Mouse (Mus musculus) right cerebral cortex, postnatal 10 days (tissue): ENCODE measurements at regions not wholly inside any gene's neighbourhood (a gene's known extent, or its start where the extent isn't known, plus 50 kb on each side); places are given as distances from the start of the nearest gene placed in this dataset.

Source experiments
- DNase-seq, 2 experiments: peaks; one replicate each; pipeline ENCODE4 v3.0.0; 2021; ENCODE audit warnings: low spot score in 2 of 2

DNA sequence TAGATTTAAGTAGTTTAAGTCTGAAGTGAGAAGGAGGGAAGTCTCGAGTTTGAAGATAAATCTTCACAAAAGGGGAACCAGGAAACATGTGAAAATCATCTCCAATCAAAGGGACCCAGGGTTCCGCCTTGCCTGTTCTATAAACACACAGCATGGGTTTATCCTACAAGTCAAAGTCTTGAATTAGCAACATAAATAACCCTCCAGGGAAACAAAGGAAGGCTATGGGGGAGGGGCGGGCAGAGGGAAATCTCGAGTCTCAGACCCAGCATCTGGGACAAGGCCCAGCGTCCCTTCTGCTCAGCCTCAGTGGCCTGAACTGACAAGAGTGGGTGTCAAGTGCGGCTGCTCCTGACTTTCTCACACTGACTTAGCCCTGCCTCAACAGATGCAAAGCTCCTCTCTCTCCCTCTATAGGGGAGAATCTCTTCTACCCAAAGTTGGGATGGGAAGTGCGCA is 240.3 kb upstream of the Lrig3 start:
- DNase-seq = peak in 1 of 2 experiments; percentile 25

DNA sequence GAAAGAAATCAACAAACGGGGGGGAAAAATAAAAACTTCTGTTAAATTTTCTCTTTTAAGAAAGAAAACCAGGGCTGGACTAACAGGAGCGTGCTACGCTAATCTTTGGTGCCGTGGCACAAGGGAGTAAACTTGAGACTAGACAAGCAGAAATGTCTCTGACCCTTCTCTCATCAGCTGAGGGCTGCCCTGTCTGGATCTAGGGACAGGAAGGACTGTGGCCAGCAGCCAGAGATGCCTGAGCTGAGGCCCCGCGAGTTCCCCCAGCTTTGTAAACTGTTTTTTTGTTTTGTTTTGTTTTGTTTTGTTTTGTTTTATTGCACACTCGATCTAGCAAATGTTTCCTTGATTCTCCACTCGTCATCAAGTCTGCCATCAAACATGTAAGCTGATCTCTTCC is 239.4 kb upstream of the Lrig3 start:
- DNase-seq = no peak

DNA sequence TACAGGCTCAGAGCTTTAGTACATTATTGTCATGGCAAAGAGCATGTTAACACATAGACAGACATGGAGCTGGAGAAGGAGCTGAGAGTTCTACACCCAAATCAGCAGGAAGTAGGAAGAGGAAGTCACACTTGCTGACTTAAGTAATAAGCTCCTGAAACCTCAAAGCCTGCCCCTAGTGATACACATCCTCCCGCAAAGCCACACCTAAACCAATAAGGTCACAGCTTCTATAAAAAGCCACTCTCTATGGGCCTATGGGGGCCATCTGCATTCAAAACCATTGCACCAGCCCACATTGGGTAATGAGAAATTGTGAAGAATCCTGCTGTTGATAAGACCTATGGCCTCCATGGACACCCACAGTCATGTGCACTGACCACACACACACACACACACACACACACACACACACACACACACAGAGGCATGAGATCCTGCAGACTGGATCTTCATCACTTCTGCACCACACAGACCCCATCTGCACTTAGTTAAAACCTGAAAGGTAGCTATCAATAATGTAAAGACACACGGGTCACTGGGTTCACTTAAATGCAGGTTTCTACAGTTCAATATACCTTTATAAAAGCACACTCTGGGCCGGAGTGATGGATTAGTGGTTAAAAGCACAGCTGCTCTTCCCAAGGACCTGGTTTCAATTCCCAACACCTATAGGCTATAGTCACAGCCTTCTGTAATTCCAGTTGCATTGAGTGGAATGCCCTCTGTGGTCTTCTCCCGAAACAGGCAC is 230.0 kb upstream of the Lrig3 start:
- no peak for DNase-seq

DNA sequence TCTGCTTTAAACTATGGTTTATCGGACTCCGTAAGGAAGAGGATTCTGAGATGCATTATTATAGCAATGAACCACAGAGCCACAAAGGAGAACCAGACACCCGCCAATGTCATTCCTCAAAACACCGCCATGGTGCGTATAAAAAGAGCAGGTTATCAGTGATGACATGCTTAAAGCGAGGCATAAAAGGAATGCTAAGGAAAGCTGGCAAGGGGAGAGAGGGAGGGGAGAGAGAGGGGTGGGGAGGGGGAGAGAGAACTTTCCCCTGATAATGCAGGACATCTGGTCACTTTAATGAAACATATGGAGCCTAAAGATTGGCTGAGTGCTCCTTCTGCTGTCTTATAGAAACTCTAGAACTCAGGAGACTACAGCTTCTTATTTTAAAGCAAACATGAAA is 222.8 kb upstream of the Lrig3 start:
- no peak for DNase-seq

DNA sequence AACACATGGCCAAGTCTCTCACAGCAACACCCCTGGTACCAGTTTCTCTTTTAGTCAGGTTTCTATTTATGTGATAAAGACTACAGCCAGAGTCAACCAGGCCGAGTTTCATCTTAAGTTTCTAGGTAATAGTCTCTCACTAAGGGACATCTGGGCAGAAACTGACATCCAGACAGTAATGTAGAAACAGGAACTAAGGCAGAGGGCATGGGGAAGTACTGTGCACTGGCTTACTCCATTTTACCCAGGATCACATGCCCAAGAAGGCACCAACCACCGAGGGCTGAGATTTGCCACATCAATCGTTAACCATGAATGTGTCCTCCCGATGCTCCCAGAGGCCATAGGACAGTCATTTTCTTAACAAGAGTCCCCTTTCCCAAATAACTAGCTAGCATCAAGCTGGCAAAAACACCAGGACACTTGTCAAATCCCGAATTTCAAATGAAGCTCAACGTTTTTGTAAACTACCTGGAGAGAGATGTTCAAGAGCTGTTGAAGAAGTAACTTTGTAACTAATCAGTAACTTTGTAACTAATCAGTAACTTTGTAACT is 216.9 kb upstream of the Lrig3 start:
- DNase-seq = no peak

DNA sequence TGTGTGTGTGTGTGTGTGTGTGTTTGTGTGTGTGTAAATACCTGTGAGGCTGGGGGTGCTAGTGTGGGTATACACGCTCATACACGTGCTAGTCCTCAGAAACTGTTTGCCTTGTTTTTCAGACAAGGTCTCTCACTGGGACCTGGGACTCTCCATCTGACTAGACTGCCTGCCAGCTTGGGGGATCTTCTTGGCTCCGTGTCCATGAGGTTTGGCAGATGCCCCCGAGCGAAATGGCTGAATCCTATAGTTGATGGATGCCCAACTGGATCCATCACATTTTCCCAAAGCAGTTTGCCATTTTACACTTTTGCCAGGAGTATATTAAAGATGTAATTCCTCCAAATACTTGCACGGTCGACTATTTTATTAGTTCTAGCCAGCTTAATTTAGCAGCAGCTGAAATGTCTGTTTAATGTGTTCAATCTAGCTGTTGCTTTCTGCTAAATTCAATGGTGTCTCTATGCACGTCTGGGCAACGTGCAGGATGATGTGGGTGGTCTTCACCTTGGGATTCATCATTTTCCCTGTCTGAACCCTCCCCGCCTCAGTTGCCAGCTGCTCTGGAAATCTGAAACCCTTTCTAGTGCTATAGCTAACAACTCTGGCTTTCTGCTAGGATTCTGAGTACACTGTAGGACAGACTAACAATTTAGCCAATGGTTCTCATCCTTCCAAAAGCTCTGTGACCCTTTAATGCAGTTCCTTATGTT is 213.3 kb upstream of the Lrig3 start:
- no peak for DNase-seq

DNA sequence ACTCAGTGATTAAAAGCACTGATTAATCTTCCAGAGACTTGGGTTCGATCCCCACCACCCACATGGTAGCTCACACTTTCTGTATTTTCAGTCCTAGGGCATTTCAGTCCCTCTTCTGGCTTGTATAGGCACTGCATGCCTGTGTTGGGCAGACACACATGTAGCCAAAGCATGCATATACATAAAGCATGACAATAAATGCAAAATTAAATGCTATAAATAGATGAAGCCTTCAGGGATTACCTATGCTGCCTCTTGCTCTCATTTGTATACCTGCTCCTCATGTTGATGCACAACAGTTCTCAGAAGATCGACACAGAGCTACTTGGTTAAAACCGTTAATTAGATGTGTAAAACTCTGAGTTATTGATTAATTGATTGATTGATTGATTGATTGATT is 206.8 kb upstream of the Lrig3 start:
- no peak for DNase-seq

DNA sequence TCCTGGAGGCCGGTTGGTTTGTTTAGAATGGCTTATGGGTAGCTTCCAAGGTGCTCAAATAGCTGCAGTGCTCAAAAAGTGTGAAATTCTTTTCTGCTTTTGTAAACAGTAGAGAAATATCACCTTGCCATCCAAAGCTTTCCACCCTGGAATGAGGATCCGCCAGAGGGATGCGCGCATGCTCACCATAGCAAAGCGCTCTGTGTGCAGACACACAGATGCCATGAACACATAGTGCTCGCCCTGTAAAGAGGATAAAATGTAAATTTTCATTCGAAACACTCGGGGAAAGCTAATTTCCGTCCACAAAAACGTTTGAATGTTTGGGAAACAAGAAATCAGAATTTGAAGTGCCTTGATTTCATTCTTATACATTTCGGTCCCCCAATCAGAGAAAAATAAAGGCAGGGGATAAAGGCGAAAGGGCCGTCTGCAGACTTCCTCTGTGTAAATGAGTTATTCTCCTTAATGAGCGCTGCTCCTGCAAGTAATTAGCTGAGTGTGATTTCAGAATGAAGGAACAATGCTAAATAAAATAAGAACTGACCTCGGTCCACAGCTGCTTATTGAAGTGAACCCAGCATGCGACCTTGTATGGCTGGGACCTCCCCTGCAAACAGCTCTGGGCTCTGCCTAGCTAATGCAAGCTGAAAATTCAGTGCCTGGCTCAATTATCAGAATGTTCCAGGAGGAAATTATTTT is 203.4 kb upstream of the Lrig3 start:
- DNase-seq = peak in 1 of 2 experiments; percentile 27

DNA sequence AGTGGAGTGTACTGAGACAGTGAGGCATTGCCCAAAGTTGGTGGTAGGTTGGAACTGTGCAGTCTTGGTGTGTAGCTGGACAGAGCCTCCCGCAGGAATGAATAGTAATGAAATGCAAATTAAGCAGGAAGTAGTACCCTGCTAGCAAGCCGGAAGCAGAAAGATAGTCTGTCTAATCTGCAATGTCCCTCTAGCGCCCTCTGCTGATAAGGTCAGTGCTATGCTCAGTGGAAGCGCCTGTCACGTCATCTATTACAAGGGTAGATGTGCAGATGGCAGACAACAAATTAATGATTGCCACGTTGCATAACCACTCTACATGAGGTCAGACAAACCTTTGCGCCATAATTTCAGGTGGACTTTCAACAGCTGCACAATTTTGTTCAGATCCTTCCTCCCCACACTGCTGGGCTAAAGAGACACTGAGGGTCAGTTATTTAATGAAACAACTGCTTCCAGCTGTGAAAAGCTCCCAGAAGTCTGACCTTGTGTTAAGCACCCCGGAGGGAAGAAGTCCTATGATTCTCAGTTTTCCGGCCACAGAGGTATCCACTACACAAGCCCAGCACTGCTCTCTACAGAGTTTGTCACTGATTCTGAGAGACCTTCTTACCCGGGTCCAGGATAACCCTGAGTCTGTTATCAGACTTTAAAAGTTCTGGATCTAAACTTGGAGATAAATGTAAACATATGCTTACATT is 201.4 kb upstream of the Lrig3 start:
- DNase-seq = peak in 1 of 2 experiments; percentile 30

DNA sequence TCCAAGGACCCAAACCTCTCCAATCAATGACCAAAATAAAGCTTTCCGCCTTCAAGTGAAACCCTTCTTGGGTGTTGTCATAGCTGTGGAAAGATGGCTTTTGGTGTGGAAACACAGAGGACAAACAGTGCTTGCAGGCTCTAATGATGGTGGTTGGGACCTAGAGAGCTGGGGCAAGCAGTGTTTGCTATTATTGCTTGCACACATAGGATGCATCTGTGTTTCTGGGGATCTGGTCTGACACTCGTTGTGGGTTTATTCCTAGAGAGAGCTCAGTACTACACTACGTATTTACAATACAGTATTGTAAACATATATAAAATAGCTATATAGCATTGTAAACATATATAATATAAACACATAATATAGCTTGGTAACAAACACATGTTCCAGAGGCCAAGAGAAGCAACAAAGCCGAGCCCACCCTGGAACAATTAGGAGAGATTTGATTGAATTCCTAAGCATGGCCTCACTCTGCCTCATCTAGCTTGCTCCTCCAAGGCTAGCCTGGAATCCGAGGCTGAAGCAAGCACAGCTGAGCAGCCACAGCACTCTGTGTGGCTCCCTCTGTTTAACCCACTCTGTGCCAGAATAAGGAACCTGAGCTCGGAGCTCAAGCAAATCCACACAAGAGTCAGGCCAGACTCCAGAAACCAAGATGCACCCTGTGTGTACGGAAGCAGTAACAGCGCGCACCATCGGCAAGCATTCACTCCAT is 200.7 kb upstream of the Lrig3 start:
- DNase-seq = no peak

DNA sequence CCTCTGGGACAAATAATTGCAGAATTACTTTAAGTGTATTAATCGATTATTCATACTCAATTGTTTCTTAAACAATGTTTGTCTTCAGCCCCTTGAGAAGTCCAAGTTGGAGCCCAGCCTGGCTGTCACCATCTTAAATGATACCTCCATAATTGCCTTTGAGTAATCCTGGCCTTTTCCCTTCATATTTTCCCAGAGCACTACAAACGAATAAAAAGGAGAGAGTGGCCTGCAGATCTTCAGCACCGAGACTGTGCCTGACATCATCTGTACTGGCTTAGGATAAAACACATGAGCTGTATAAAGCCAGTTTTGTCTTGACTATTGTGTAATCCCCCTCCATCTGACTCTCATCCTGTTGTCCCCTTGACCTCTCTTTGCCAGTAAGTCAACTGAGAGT is 197.7 kb upstream of the Lrig3 start:
- no peak for DNase-seq

DNA sequence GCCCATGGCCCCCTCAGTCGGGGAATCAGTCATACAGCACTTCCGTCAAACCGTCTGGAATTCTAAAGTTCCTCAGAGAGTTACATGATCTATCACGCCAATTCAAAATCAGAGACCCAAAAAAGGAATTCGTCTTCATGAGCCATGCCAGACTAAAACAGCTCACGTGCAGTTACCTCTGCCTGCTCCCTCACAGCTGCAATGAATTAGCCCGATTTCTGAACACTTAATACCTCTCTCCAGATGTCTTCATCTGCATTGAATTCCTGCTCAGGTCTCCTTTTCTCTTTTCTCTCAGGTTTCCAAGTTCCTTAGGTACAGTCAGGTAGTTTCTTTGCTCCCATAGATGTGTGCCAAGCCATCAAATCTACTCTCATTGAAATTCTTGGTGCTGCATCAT is 192.4 kb upstream of the Lrig3 start:
- DNase-seq = no peak

DNA sequence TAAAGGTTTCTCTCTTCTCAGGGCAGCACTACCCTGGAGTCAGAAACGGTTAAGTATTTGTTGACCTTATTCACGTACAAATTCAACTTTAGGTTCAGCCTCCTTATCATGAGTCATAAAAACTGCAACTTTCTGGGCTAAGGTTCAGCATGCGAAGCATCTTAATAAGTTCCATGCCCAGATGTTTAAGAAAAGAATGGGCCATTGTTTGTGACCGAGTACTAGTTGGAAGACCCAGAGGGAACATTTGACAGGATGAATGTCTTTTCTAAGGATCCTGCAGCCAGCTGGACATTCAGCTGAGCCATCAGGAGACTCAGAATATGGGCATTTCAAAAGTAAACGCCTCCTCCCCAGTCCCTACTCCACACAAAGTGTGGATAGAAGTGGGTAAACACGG is 183.5 kb upstream of the Lrig3 start:
- DNase-seq = no peak

DNA sequence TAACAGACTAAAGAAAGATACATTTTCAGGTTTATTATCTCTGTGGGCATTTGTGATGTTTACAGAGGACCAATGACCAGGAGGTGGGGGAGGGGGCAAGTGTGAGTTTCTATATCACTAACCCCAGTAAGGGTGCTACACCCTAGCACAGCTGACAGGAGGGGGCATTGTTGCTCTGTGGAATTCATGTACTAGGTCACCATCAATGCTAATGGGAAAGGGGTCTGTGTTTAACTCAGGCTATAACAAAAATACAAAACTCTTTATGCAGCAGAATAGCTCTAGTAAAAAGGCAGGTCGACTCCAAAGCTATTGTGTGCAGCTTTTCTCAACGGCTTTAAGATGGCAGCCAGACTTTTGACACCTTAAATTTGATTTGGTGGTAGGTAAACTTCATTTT is 181.1 kb upstream of the Lrig3 start:
- peak; percentile 30 to 43 for DNase-seq

DNA sequence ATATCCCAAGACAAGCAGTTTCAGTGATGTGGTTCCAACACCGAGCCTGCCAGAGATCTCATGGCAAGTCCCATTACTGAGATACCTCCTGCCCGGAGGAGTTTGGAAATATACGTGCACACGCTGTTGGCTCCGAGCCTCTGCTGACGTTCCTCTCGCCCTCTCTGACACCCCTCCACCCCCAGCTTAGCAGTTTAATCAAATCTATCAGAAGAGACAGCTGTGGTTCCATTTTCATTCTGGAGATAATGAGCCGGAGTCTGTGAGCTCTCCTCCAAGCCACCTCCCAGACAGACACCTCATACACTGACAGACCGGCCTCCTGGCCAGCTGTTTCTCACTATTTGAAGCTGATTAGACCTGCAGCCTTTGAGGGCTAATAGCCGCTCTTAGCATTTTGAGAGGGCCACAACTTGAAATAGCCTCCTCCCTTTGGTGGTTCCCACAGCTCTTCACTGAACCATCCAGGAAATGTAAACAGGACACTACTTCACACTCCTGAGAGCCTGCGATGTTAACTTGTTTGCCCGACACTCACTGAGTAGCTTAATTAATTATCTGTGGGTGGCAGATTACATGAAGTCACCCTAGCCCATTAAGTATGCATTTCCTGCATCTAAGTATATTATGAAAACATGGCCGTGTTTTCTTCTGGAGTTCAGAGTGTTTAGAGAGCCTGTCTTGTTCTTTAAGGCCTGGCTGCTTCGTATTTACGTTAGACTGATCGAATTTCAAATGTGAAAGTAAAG is 180.3 kb upstream of the Lrig3 start:
- DNase-seq = peak in 1 of 2 experiments; percentile 22

DNA sequence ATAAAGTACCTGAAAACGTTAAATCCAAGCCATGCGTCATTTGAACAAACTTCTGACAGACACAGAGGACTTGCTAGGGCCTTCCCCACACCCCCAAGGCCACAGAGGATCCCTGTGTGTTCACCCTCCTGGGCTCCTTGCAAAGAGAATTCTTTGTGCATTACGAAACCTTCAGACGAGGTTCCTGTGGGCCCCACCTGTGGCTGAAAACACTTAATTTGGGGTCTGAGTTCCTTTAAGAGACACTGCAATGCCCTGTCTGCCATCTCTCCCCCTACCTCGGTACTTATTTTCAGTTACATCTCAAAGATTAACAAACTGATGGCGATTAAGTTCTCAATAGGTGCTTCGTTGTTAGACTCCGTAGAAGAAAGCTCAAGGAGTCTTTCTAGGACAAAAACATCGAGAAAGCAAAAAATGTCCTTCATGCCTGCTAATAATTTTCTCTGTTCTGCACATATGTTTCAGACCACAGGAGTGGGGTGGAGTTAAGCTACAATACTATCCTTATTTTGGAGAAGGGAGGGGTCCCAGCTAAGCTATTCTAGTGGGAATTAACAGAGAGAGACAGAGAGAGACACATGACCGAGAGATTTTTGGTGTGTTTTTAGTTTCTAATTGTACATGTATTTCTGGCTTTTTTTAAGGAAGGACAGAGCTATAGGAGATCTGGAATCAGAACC is 179.6 kb upstream of the Lrig3 start:
- DNase-seq = no peak

DNA sequence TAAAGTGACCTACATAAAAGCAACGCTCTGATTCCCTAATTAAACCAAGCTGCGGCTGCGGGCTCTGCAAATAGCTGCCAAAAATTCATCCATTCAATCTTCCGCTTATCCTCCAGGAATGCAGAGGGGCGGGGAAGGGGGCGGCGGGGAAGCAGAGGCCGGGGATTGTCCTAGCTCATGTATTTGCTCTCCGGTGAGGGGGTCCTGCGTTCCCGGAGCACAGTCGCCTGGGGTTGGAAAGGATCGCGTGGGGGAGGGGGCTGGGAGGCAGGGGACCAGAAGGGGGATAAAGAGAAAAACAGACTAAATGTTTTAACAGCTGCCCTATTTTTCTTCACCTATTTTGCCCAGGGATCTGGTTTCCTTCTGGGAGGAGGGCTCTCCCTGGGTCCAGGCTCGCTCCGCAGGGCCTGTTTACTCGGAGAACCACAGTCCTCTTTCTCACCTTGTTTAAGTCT is 179.1 kb upstream of the Lrig3 start:
- peak in 1 of 2 experiments; percentile 21 for DNase-seq

DNA sequence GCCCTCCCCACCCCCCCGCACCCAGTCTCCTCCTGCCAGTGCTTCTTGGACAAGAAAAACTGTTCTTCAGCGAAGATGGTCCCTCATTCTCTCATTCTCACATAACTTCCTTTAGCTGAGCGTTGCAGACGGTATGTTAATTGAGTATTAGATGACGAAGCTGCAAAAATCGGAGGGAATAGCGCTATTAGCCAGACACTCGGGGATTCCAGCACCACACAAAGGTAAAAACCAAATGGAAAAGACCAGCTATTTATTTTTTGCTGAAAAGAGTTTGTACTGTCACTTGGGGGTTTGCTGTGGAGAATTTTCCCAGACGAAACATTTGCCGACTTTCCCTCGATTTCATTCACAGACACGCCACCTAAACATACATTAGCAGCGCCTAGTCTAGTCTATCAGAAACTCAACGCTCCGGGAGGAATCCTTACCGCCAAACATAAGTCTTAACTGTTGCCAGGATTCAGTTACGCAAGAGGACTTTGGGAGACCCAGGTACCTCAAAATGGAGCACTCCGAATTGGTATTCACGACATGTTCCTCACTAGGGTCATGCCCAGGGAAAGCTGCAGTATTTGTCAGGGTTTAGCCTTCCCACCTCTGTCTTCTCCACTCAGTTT is 178.4 kb upstream of the Lrig3 start:
- DNase-seq = no peak

DNA sequence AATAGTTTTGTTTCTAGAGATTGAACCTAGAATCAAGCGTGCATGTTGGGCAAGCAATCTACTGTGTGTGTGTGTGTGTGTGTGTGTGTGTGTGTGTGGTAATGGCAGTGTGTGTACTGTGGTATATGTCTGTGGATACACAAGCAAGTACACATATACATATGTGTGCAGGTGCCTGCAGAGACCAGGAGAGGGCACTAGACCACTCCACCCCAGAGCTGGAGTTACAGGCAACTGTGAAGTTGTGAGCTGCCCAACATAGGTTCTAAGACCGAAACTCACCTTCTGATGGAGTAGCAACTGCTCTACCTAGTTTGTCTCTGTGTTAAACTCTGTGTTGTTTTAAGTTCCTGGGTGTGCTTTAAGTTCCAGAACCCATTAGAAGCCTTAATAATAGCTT is 177.7 kb upstream of the Lrig3 start:
- no peak for DNase-seq
